In the genomic region with DNA sequence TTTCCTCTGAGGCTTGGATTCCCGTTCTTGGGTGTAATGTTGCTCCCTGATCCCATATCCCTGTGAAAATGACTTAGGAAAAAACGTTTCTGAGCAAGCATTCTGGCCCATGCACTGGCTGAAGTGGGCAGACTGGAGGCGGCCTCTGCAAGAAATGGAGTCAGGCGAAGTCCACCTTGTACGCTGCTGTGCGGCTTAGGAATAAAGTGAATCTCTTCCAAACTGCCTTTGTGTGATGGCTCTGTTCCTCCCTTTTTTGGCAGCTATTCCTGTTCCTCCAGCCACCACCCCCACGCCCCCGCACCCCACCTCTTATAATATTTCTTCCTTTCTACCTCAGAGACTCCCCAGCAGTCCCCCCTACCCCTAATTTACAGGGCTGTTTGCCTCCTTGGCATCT, we compare ENCODE assay signal across 9 mouse cellular contexts. TPM values are rescaled to one million over a fixed set of nuclear protein-coding genes. Genes with fewer than 3 reads are reported as not detected.
A peak's percentile ranks its signal among the peaks of the same experiment; 100 is the strongest.
DNase-seq lines count a peak whose midpoint lies in the region; ATAC-seq and TF ChIP-seq lines count a peak whose summit lies in the region.
"Had no signal": no experiment of that assay in that cellular context is flagged by ENCODE, and none has a peak within 500 bp of the region (broad histone marks: within the 10 kb centered on the region; RNA-seq: fewer than 3 reads in every experiment).

No protein-coding gene starts in this region.

- no peaks in the 10 kb centered on the region for H3K79me2 ChIP-seq in heart, adult 2 months (replicated peaks; ENCODE audit: control insufficient read depth, insufficient read depth, low read length)

- peaks cover 37% of the 10 kb centered on the region for H3K36me3 ChIP-seq in heart, embryonic 14.5 days (ENCODE audit: control insufficient read depth, insufficient read depth, low read length)
- no peaks in the 10 kb centered on the region for H3K36me3 ChIP-seq in heart, adult 2 months (ENCODE audit: control insufficient read depth, insufficient read depth, low read length)
- peaks cover 11% of the 10 kb centered on the region; the same call in 1 of the 2 replicates for H3K36me3 ChIP-seq in forebrain, embryonic 12.5 days (replicated peaks)
- H3K36me3 ChIP-seq in limb, embryonic 12.5 days = peaks cover 16% of the 10 kb centered on the region

- peak overlapping the region; percentile 63 for H3K4me2 ChIP-seq in heart, embryonic 14.5 days (ENCODE audit: low read length)
- peak overlapping the region; percentile 50 for H3K4me2 ChIP-seq in forebrain, embryonic 12.5 days
- peak overlapping the region; percentile 57 for H3K4me2 ChIP-seq in limb, embryonic 12.5 days

- intact Hi-C loops in heart, adult 2 months (cut with DNase I) = loop anchor here (10.0 kb wide), 1 partner anchor 315 kb away; no protein-coding TSS in a partner anchor

- H3K27ac ChIP-seq in heart, embryonic 14.5 days (replicated peaks in 1 of 2; ENCODE audit: control insufficient read depth in 1 of 2, insufficient read depth in 1 of 2, low read depth in 2 of 2, low read length in 2 of 2) = no peak overlapping the region
- H3K27ac ChIP-seq in heart, adult 2 months = no peak overlapping the region
- H3K27ac ChIP-seq in forebrain, embryonic 12.5 days = peak overlapping the region; percentile 99
- H3K27ac ChIP-seq in limb, embryonic 12.5 days = peak overlapping the region; percentile 98

- no peaks in the 10 kb centered on the region for H3K27me3 ChIP-seq in heart, embryonic 14.5 days (ENCODE audit: control insufficient read depth, insufficient read depth, low read length)
- no peaks in the 10 kb centered on the region for H3K27me3 ChIP-seq in heart, adult 2 months (ENCODE audit: control insufficient read depth, insufficient read depth, low read length)
- no peaks in the 10 kb centered on the region for H3K27me3 ChIP-seq in forebrain, embryonic 12.5 days
- no peaks in the 10 kb centered on the region for H3K27me3 ChIP-seq in limb, embryonic 12.5 days

- WGBS in heart, embryonic 14.5 days = 57% methylated on average over 8 of the region's 8 CpGs
- WGBS in heart, adult 2 months = 76% methylated on average over 8 of the region's 8 CpGs
- 15% methylated on average over 8 of the region's 8 CpGs for WGBS in forebrain, embryonic 12.5 days
- WGBS in limb, embryonic 12.5 days = 21% methylated on average over 8 of the region's 8 CpGs

- TF ChIP-seq CTCF in heart, adult 2 months (IDR thresholded peaks at IDR 0.05) = no peak

- peak overlapping the region; percentile 51; the same call in 1 of the 2 replicates for H3K9ac ChIP-seq in heart, embryonic 14.5 days (ENCODE audit: low read length)
- no peak overlapping the region for H3K9ac ChIP-seq in heart, adult 2 months (ENCODE audit: low read depth, low read length)
- peak overlapping the region; percentile 48 for H3K9ac ChIP-seq in forebrain, embryonic 12.5 days
- peak overlapping the region; percentile 40; the same call in 1 of the 2 replicates for H3K9ac ChIP-seq in limb, embryonic 12.5 days (replicated peaks)

- H3K4me3 ChIP-seq in heart, embryonic 14.5 days (ENCODE audit: control insufficient read depth in 1 of 2, insufficient read depth in 1 of 2, low read depth in 1 of 2, low read length in 2 of 2) = no peak overlapping the region
- H3K4me3 ChIP-seq in heart, adult 2 months = no peak overlapping the region
- peak overlapping the region; percentile 26 for H3K4me3 ChIP-seq in forebrain, embryonic 12.5 days (replicated peaks)
- H3K4me3 ChIP-seq in limb, embryonic 12.5 days (replicated peaks) = peak overlapping the region; percentile 28

- TF ChIP-seq EP300 in heart, adult 2 months (IDR thresholded peaks at IDR 0.05; ENCODE audit: insufficient read depth, low read depth, low read length) = no peak

- peaks cover 38 to 52% of the 10 kb centered on the region in 2 experiments for H3K4me1 ChIP-seq in heart, embryonic 14.5 days (ENCODE audit: control insufficient read depth in 2 of 2, insufficient read depth in 2 of 2, low read length in 2 of 2)
- peaks cover 5% of the 10 kb centered on the region; the same call in 1 of the 2 replicates for H3K4me1 ChIP-seq in heart, adult 2 months (ENCODE audit: control insufficient read depth, insufficient read depth, low read length)
- H3K4me1 ChIP-seq in forebrain, embryonic 12.5 days = peaks cover 94% of the 10 kb centered on the region
- H3K4me1 ChIP-seq in limb, embryonic 12.5 days (replicated peaks) = peaks cover 99% of the 10 kb centered on the region

- no peak for TF ChIP-seq POLR2A in heart, adult 2 months (IDR thresholded peaks at IDR 0.05; ENCODE audit: insufficient read depth, low read depth, low read length)

- DNase-seq in heart, adult 2 months = no peak
- DNase-seq in brain, adult 2 months (ENCODE audit: low read depth, low spot score) = peak; percentile 55
- no peak for DNase-seq in ovary, postnatal 10 days (ENCODE audit: low spot score)
- DNase-seq in T-cell, adult 2 months (ENCODE audit: low spot score) = no peak

- ATAC-seq in heart, embryonic 14.5 days (ENCODE audit: insufficient number of reproducible peaks, insufficient read depth, low FRiP score, low read depth) = no peak
- ATAC-seq in forebrain, embryonic 12.5 days (ENCODE audit: low FRiP score) = peak; percentile 7; the same call in 1 of the 2 replicates
- ATAC-seq in limb, embryonic 12.5 days (ENCODE audit: insufficient number of reproducible peaks, insufficient read depth, low FRiP score, low TSS enrichment, low read depth) = no peak
- no peak for ATAC-seq in inflammation-experienced regulatory T-cells, adult 6 months

- no peaks in the 10 kb centered on the region for H3K9me3 ChIP-seq in heart, embryonic 14.5 days (ENCODE audit: control insufficient read depth, low read length)
- H3K9me3 ChIP-seq in forebrain, embryonic 12.5 days = no peaks in the 10 kb centered on the region
- H3K9me3 ChIP-seq in limb, embryonic 12.5 days = no peaks in the 10 kb centered on the region

RNA-seq across cellular contexts. Expression of a gene that starts 10.8 kb away (rescaled TPM):
- 0.11 and 0.24 TPM in 2 replicates for polyA plus RNA-seq in heart, embryonic 14.5 days (2014; fragmentation: Nextera tagmentation; extraction: Ambion mirVana)
- not detected for total RNA-seq in heart, adult 2 months (2021)
- polyA plus RNA-seq in heart, adult 2 months (2012; rRNA removed) = 0.06 TPM in 1 of 2 replicates, not detected in the other
- 0.10 and 0.37 TPM in 2 replicates for polyA plus RNA-seq in forebrain, embryonic 12.5 days (2016; fragmentation: Nextera tagmentation; extraction: Ambion mirVana)
- polyA plus RNA-seq in limb, embryonic 12.5 days (2016; fragmentation: Nextera tagmentation; extraction: Ambion mirVana) = 0.31 and 0.44 TPM in 2 replicates
- not detected for polyA plus RNA-seq in inflammation-experienced regulatory T-cells, adult 6 months (2017; shearing (Covaris generic))
- total RNA-seq: adrenal gland, postnatal 4 days had no signal

RNA-seq across cellular contexts. Expression of a gene that starts 27.1 kb away (rescaled TPM):
- polyA plus RNA-seq in heart, embryonic 14.5 days (2014; fragmentation: Nextera tagmentation; extraction: Ambion mirVana) = 163 and 172 TPM in 2 replicates
- 10 to 100 TPM; 50.2 to 55.2 TPM for total RNA-seq in heart, adult 2 months (2021)
- polyA plus RNA-seq in heart, adult 2 months (2012; rRNA removed) = 58.7 and 96.8 TPM in 2 replicates
- polyA plus RNA-seq in forebrain, embryonic 12.5 days (2016; fragmentation: Nextera tagmentation; extraction: Ambion mirVana) = 226 and 228 TPM in 2 replicates
- polyA plus RNA-seq in limb, embryonic 12.5 days (2016; fragmentation: Nextera tagmentation; extraction: Ambion mirVana) = 252 and 259 TPM in 2 replicates
- 100 to 1,000 TPM; 216 to 248 (median 223) TPM for polyA plus RNA-seq in inflammation-experienced regulatory T-cells, adult 6 months (2017; shearing (Covaris generic))

RNA-seq across cellular contexts. Expression of a gene that starts 40.2 kb away (rescaled TPM):
- 8.1 and 9.1 TPM in 2 replicates for polyA plus RNA-seq in heart, embryonic 14.5 days (2014; fragmentation: Nextera tagmentation; extraction: Ambion mirVana)
- 10 to 100 TPM; 10.1 to 10.4 TPM for total RNA-seq in heart, adult 2 months (2021)
- polyA plus RNA-seq in heart, adult 2 months (2012; rRNA removed) = 7.3 and 12.0 TPM in 2 replicates
- polyA plus RNA-seq in forebrain, embryonic 12.5 days (2016; fragmentation: Nextera tagmentation; extraction: Ambion mirVana) = 16.1 and 16.8 TPM in 2 replicates
- polyA plus RNA-seq in limb, embryonic 12.5 days (2016; fragmentation: Nextera tagmentation; extraction: Ambion mirVana) = 11.2 and 13.3 TPM in 2 replicates
- polyA plus RNA-seq in inflammation-experienced regulatory T-cells, adult 6 months (2017; shearing (Covaris generic)) = not detected

RNA-seq across cellular contexts. Expression of a gene that starts 41.4 kb away (rescaled TPM):
- polyA plus RNA-seq in heart, embryonic 14.5 days (2014; fragmentation: Nextera tagmentation; extraction: Ambion mirVana) = 1.8 and 2.2 TPM in 2 replicates
- 1 to 10 TPM in 1 of 2 experiments, under 1 TPM in 1; 0.86 to 2.0 TPM for total RNA-seq in heart, adult 2 months (2021)
- 1.6 and 1.9 TPM in 2 replicates for polyA plus RNA-seq in heart, adult 2 months (2012; rRNA removed)
- polyA plus RNA-seq in forebrain, embryonic 12.5 days (2016; fragmentation: Nextera tagmentation; extraction: Ambion mirVana) = 2.1 and 3.4 TPM in 2 replicates
- 4.6 and 4.7 TPM in 2 replicates for polyA plus RNA-seq in limb, embryonic 12.5 days (2016; fragmentation: Nextera tagmentation; extraction: Ambion mirVana)
- polyA plus RNA-seq in inflammation-experienced regulatory T-cells, adult 6 months (2017; shearing (Covaris generic)) = 1 to 10 TPM in 2 of 3 experiments, under 1 TPM in 1; 0.96 to 1.3 (median 1.1) TPM

RNA-seq across cellular contexts. Expression of a gene that starts 59.4 kb away (rescaled TPM):
- polyA plus RNA-seq in heart, embryonic 14.5 days (2014; fragmentation: Nextera tagmentation; extraction: Ambion mirVana) = 425 and 457 TPM in 2 replicates
- 100 to 1,000 TPM; 143 to 149 TPM for total RNA-seq in heart, adult 2 months (2021)
- 59.4 and 109 TPM in 2 replicates for polyA plus RNA-seq in heart, adult 2 months (2012; rRNA removed)
- 1,521 and 1,527 TPM in 2 replicates for polyA plus RNA-seq in forebrain, embryonic 12.5 days (2016; fragmentation: Nextera tagmentation; extraction: Ambion mirVana)
- 1,378 and 1,438 TPM in 2 replicates for polyA plus RNA-seq in limb, embryonic 12.5 days (2016; fragmentation: Nextera tagmentation; extraction: Ambion mirVana)
- polyA plus RNA-seq in inflammation-experienced regulatory T-cells, adult 6 months (2017; shearing (Covaris generic)) = 100 to 1,000 TPM; 360 to 441 (median 366) TPM

Comparison
In these comparisons a context has a peak if more than half of its experiments do, and no peak if none do; other contexts are left out.
1. H3K27ac ChIP-seq: peak in forebrain, embryonic 12.5 days (single experiment) and limb, embryonic 12.5 days (single experiment); none in heart, embryonic 14.5 days (0 of 2) and heart, adult 2 months (single experiment).
2. H3K4me3 ChIP-seq: peak in forebrain, embryonic 12.5 days (single experiment) and limb, embryonic 12.5 days (single experiment); none in heart, embryonic 14.5 days (0 of 2) and heart, adult 2 months (single experiment).
3. Peak in every context shown above with its lines, with median percentiles within 50 percentile points of each other: H3K4me2 ChIP-seq.